Mouse (Mus musculus) liver, adult 2 months (tissue): Measurements from ENCODE around the gene Hgfac.

ENCODE experiments used
- CTCF ChIP-seq: fragments of 200-500 bp; IDR thresholded peaks from 2 replicates; pipeline ENCODE4 v1.5.1; 2011; ENCODE audit warnings: low read depth, low read length, control low read depth
- POLR2A ChIP-seq: fragments of 200-500 bp; IDR thresholded peaks from 2 replicates; pipeline ENCODE4 v1.6.1; 2011; ENCODE audit warnings: low read length, control low read depth; ENCODE audit not compliant: insufficient read depth; ENCODE audit errors: extremely low read depth

- TF ChIP-seq CTCF: no peak
- TF ChIP-seq POLR2A: no peak
Measured at GRCm38 (mm10) chr5:35060098-35060497, 18.8 kb downstream of the Hgfac start.
